Mouse (Mus musculus) heart, postnatal 0 days (tissue): Measurements from ENCODE around the gene 1700092M07Rik. TPM values are rescaled to one million over a fixed set of nuclear protein-coding genes. Genes with fewer than 3 reads are reported as not detected.

Source experiments
- ATAC-seq: fragments of 200-750 bp; cut with Nextera tagmentation; 2 replicates; pipeline ENCODE4 v1.8.0; 2017; ENCODE audit warnings: low read depth, moderate number of reproducible peaks, moderate library complexity; ENCODE audit not compliant: insufficient read depth
- DNase-seq: peaks from one replicate; pipeline ENCODE4 v3.0.0-alpha.2; 2016; ENCODE audit warnings: low spot score
- H3K27ac ChIP-seq: fragments of 300-500 bp; sonication (generic); 2 replicates; pipeline ENCODE4 v1.5.1; 2014; ENCODE audit warnings: low read depth, mild to moderate bottlenecking
- H3K27me3 ChIP-seq: fragments of 300-500 bp; sonication (generic); 2 replicates; pipeline ENCODE4 v1.6.1; 2014; ENCODE audit warnings: low read length, mixed read lengths; ENCODE audit not compliant: control insufficient read depth, insufficient read depth
- H3K36me3 ChIP-seq: fragments of 300-500 bp; sonication (generic); replicated peaks from 2 replicates; pipeline ENCODE4 v1.6.1; 2014; ENCODE audit warnings: low read length, mixed read lengths; ENCODE audit not compliant: control insufficient read depth, insufficient read depth
- H3K4me1 ChIP-seq: fragments of 300-500 bp; sonication (generic); 2 replicates; pipeline ENCODE4 v1.6.1; 2014; ENCODE audit warnings: antibody characterized with exemption; ENCODE audit not compliant: control insufficient read depth, insufficient read depth
- H3K4me2 ChIP-seq: fragments of 300-500 bp; sonication (generic); 2 replicates; pipeline ENCODE4 v1.6.1; 2014; ENCODE audit warnings: low read depth, mild to moderate bottlenecking, low read length, moderate library complexity
- H3K4me3 ChIP-seq: fragments of 300-500 bp; sonication (generic); 2 replicates; pipeline ENCODE4 v1.5.1; 2014; ENCODE audit warnings: low read depth, low read length
- H3K9ac ChIP-seq: fragments of 300-500 bp; sonication (generic); replicated peaks from 2 replicates; pipeline ENCODE4 v1.6.1; 2014; ENCODE audit warnings: low read depth, low read length, mixed read lengths
- H3K9me3 ChIP-seq: fragments of 300-500 bp; sonication (generic); replicated peaks from 2 replicates; pipeline ENCODE4 v1.6.1; 2016; ENCODE audit warnings: low read length; ENCODE audit not compliant: control insufficient read depth
- CTCF ChIP-seq: IDR thresholded peaks from 2 replicates; pipeline ENCODE4 v1.5.1; 2016; ENCODE audit warnings: antibody characterized with exemption, control low read depth, low read depth
- EP300 ChIP-seq: IDR thresholded peaks from 2 replicates; pipeline ENCODE4 v1.6.1; 2016; ENCODE audit warnings: antibody characterized with exemption, low read depth
- WGBS: fragments of 180-500 bp; shearing (Covaris S2); extraction: QIAGEN DNeasy Blood & Tissue Kit; methylation state at CpG from one replicate; pipeline ENCODE4 v1.1.7; 2014; 5-methylcytosine and 5-hydroxymethylcytosine counted together
- polyA plus RNA-seq: library from polyadenylated mRNA; unstranded; fragments of >200 nt; fragmentation: Nextera tagmentation; extraction: Ambion mirVana; gene quantifications from 2 replicates; pipeline ENCODE4 v1.2.1, GENCODE M21; 2015
- total RNA-seq: library from RNA; depleted of rRNA; stranded (reverse); fragments of >200 nt; gene quantifications from 2 replicates; pipeline ENCODE4 v1.2.3, GENCODE M21; 2014; ENCODE audit warnings: low replicate concordance

1700092M07Rik gene
- total and polyA plus RNA-seq, 2 experiments from 2014 or later: 0.38 TPM; not detected in 1

DNA sequence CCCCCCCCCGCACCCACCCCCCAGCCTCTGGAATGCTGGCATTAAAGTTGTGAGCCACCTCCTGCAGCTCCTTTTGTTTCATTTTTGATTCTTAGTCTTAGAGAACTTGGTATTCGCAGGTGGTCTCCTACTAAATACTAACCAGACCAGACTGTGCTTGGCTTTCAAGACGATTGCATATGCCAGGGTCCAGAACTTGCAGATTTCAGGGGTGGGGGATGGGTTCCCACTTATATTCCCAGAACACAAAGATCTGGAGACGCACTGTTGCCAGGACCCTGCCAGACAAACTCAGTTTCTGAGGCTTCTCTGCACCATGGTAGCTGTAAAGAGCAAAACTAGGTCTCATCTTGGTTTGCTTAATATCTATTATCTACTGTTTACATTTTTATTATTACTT lies 36.9 kb upstream of the 1700092M07Rik start:
- 67% methylated on average over 3 of the region's 4 CpGs for WGBS
- H3K4me3 ChIP-seq: no peak overlapping the region

DNA sequence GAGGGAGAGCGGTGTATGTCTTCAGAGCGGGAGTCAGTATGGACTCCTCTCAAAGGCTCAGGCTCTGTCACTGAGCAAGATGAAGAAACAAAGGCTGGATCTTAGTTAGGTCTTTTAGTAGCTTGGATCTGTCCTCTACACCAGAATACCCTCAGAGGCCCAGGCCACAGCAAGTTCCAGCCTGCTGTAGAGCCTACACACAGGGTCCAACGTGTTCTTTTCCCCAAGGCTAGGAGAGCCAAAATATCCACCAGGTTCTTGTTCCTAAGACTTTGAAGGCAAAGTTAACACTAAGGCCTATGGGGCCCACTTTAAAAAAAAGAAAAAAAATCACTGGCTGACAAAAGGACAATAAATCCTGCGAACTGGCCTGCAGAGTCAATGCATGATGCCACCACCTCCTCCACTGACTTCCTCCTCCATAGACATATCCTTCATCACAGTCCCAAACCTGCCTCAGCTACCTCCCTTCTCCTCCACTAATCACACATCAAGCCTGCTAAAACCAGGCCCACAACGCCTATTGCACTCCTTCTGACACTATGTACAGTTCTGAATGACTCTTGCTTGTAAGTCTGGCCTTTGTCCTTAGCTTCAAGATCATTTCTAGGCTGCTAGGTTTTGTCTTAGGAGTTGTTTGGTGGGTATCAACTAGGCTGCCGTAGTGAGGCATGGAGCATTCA lies 35.4 kb upstream of the 1700092M07Rik start:
- Histone ChIP-seq H3K9ac (no peak overlapping the region), H3K4me3 (no peak overlapping the region), H3K27me3 (no peaks in the 10 kb centered on the region), H3K4me2 (no peak overlapping the region), H3K4me1 (no peaks in the 10 kb centered on the region), H3K9me3 (no peaks in the 10 kb centered on the region), H3K27ac (no peak overlapping the region), H3K36me3 (peaks cover 34% of the 10 kb centered on the region)
- no peak for DNase-seq
- 75% methylated on average over 6 of the region's 6 CpGs for WGBS
- no peak for ATAC-seq
- TF ChIP-seq CTCF: no peak
- TF ChIP-seq EP300: no peak

More for the DNA sequence above, 36.9 kb upstream of the 1700092M07Rik start:
- H3K27me3 ChIP-seq: no peaks in the 10 kb centered on the region
- H3K27ac ChIP-seq: no peak overlapping the region
- DNase-seq: no peak
- no peak overlapping the region for H3K9ac ChIP-seq
- no peak overlapping the region for H3K4me2 ChIP-seq
- H3K9me3 ChIP-seq: no peaks in the 10 kb centered on the region
- H3K36me3 ChIP-seq: peaks cover 21% of the 10 kb centered on the region
- no peak for ATAC-seq
- H3K4me1 ChIP-seq: no peaks in the 10 kb centered on the region
- TF ChIP-seq CTCF (no peak), EP300 (no peak)

DNA sequence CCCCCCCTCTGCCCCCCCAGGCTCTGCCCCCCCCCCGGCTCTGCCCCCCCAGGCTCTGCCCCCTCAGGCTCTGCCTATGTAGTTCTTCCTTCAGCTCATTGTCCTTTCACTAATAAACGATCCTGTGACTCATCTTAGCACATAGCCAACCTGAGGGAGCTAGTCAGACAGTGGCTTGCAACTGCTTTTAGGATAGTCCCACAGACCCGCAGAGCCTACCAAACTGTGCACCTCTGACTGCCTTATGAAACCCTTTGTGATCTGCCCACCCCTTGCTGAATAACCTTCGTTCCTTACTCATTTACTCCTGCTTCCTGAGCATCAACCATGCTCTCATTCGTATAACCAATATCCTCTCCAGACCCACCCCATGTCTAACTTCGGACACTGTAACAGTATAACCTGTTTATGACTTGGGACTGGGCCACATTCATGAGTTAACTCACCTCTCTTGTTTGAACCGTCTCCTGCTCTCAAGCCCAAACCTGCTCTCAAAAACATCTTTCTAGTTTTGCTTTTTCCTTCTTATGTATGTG lies 34.3 kb upstream of the 1700092M07Rik start:
- WGBS: 80% methylated on average over 7 of the region's 7 CpGs
- Histone ChIP-seq H3K4me3 (no peak overlapping the region), H3K27ac (no peak overlapping the region), H3K4me1 (peaks cover 8% of the 10 kb centered on the region), H3K9ac (no peak overlapping the region), H3K9me3 (no peaks in the 10 kb centered on the region), H3K27me3 (no peaks in the 10 kb centered on the region), H3K4me2 (no peak overlapping the region), H3K36me3 (peaks cover 34% of the 10 kb centered on the region)
- no peak for ATAC-seq
- no peak for TF ChIP-seq CTCF
- TF ChIP-seq EP300: no peak
- DNase-seq: no peak

DNA sequence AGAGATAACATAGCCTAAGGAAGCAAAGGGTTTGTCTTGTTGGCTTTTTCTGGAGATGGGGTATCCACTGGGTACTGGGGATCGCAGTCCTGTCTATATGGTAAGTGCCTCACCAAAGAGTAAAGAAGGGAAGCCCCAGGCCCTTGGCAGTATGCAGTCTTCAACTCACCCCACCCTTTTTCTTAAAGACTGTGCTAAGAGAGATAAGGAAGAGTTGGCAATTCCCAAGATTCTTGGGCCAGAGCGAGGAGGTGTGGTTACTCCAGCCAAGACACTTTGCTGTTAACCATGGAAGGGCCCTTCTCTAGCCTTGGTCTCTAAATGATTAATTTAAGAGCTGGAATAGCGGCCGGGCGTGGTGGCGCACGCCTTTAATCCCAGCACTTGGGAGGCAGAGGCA lies 33.6 kb upstream of the 1700092M07Rik start:
- no peak overlapping the region for H3K4me3 ChIP-seq
- peaks cover 15% of the 10 kb centered on the region for H3K4me1 ChIP-seq
- TF ChIP-seq EP300: no peak
- no peak for TF ChIP-seq CTCF
- H3K9me3 ChIP-seq: no peaks in the 10 kb centered on the region
- no peak for ATAC-seq
- no peaks in the 10 kb centered on the region for H3K27me3 ChIP-seq
- H3K27ac ChIP-seq: no peak overlapping the region
- no peak overlapping the region for H3K9ac ChIP-seq
- 95% methylated on average over 7 of the region's 7 CpGs for WGBS
- no peak for DNase-seq
- H3K4me2 ChIP-seq: no peak overlapping the region
- peaks cover 38% of the 10 kb centered on the region for H3K36me3 ChIP-seq

DNA sequence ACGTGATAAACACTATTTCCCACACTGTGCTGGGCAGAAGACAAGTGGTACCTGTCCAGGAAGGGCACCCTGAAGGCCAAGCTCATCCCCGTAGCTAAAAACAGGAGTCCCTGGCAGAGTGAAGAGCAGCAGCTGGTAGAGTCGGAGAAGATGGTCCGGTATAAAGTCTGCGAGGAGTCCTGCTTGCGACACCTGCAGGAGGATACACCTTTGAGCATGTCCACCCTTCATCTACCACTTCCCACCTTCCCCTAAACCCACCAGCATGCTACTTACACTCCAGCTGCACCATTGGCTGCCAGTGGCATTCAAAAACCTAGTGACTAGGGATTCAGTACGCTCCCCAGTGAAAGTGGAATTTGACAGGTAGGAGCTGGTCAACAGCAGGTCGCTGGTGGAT lies 31.6 kb upstream of the 1700092M07Rik start:
- no peak for DNase-seq
- whole genome bisulfite sequencing: 93% methylated on average over 8 of the region's 8 CpGs
- H3K9me3 ChIP-seq: no peaks in the 10 kb centered on the region
- TF ChIP-seq CTCF: no peak
- no peak for TF ChIP-seq EP300
- no peak overlapping the region for H3K27ac ChIP-seq
- no peaks in the 10 kb centered on the region for H3K27me3 ChIP-seq
- no peak overlapping the region for H3K4me3 ChIP-seq
- H3K9ac ChIP-seq: no peak overlapping the region
- peaks cover 38% of the 10 kb centered on the region for H3K36me3 ChIP-seq
- H3K4me1 ChIP-seq: peaks cover 24% of the 10 kb centered on the region
- ATAC-seq: no peak
- H3K4me2 ChIP-seq: no peak overlapping the region
